Mouse (Mus musculus) embryo, embryonic 10 days (tissue): ENCODE results near the gene Eif2b1.
A peak's percentile ranks its signal among the peaks of the same experiment; 100 is the strongest.
"Not testable (repeated sequence)": the region's sequence is repeated elsewhere in the genome, so short reads cannot be mapped to it uniquely, and the experiment has no call there.

ENCODE experiments used
- DNase-seq: peaks from one replicate; pipeline ENCODE4 v3.0.0-alpha.2; 2015; ENCODE audit warnings: low spot score

Gene Eif2b1

DNA sequence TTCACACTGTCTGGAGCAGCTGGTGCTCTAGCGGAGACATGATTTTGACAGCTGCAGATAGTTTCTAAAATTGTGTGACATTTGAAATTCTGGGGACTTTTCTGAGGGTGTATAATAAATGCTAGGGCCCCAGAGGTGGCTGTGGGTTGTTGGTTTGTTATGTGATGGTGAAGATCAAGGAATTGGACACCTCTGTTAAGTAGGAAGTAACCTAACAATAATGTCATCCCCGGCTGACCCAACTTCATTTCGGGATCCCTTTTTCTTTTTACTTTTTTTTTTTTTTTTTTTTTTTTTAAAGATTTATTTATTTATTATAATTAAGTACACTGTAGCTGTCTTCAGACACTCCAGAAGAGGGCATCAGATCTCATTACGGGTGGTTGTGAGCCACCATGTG lies 28.2 kb downstream of the Eif2b1 start:
- not testable (repeated sequence) for DNase-seq

DNA sequence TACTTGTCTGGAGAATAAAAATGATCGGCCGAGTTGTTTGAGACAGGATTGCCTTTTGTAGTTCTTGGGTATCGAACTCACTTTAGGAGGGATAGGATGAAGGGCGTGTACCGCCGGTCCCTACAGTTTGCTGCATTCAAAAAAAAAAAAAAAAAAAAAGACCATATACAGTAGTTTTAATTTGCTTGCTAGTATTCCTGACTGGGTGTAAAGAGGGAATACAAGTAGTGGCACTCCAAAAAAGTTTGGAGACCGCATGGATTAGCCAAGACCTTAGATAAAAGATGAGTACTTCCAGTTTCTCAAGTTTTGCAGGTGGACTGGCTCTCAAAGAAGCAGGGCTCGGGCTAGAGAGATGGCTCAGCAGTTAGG lies 37.3 kb downstream of the Eif2b1 start:
- DNase-seq: no peak

DNA sequence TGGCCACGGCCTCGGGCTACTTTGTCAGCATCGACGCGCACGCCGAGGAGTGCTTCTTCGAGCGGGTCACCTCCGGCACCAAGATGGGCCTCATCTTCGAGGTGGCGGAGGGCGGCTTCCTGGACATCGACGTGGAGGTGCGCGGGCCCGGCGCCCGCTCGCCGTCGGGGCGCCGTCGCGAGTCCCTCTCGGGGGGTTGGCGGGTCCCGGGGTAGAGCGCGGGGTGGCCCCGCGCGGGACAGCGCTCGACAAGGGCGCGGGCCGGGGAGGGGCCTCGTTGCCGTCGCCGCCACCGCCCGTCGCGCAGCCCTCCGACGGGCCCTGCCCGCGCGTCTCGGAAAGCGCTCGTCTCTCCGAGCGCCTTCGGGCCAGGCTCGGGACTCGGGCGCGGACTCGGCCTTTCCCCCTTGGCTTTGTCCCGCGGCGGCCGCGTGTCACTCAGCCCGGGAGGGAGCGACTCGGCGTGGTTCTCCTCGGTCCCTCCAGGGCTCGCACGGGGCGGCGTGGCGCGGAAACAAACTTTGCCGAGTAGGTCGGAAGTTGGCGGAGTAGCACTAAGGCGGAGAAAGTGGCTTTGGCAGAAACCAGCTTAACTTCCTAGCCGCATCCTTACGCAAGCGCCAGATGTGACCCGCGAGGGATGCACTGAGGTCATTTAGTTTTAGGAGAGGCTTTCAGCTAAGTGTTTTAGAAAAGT lies 37.9 kb downstream of the Eif2b1 start:
- DNase-seq: peak; percentile 30

DNA sequence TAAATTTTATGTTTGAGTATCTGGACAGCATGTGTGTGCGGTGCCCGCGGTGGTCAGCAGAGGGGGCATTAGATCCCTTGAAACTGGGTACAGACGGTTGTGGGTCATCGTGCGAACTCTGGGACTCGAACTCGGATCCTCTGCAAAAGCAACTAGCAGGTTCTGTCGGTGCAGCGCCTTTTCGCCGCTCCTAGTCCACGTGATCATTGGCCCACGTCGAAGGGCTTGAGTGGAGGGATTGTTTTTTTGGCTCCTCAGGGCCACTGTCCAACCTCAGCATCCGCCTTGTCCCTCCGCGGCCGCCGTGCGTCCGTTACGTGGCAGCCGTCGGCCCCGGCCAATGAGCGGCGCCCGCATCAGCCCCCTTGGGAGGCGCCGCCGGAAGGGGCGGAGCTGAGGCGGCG lies 38.5 kb downstream of the Eif2b1 start, which contains the start of gene Tmed2:
TSS of gene Tmed2 (plus strand) at position 313 of the 404 bp plus-strand sequence.
- peak; percentile 98 for DNase-seq

DNA sequence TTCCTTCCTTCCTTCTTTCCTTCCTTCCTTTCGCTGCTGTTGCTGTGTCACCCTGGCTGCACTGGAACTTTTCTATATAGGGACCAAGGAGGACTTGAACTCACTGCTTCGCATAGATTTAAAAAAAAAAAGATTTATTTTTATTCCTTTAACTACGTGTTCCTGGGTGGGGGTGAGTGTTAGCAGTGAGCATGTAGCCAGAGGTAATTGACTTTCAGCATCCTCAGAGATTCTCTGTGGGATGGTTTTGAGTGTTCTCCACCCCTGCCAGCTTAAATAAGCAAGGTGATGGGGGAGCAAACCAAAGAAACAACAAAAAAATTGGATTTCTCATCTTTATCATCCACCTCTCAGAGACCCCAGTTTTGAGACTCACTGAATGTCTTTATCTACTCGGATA lies 39.0 kb downstream of the Eif2b1 start:
- no peak for DNase-seq

DNA sequence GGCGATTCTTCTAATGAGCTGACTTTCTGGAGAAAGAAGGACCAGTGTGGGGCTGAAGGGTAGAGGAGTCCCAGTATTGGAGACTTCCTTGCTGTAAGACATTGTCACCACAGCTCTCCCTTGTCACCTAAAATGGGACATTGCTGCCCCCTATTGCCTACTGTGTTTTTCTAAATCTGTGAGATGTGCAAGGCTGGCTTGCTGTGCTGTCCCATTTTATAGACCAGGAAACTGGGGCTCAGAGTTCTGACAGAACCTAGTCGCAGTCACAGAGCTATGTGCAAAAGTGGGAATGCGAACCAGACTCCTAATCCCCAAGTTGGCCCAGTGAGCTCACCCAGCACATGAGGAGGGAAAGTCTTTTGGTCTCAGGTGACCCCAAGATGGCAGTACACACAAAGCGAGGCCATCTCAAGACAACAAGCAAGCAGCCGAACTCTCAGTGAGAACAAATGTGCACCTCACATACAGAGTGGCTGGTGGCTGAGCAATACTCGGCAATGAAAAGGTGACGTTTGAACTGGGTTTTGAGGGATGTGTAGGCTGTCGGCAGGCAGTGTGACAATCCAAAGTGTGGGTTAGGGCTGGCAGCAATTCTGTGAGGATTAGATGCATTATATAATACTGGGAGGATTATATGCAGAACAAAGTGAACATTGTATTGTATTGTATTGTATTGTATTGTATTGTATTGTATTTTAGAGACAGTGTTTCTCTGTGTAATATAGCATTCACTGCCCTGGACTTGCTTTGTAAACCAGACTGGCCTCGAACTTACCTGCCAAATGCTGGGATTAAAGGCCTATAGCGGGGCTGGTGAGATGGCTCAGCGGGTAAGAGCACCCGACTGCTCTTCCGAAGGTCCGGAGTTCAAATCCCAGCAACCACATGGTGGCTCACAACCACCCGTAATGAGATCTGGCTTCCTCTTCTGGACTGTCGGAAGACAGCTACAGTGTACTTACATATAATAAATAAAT lies 39.8 kb downstream of the Eif2b1 start:
- peak; percentile 77 for DNase-seq

DNA sequence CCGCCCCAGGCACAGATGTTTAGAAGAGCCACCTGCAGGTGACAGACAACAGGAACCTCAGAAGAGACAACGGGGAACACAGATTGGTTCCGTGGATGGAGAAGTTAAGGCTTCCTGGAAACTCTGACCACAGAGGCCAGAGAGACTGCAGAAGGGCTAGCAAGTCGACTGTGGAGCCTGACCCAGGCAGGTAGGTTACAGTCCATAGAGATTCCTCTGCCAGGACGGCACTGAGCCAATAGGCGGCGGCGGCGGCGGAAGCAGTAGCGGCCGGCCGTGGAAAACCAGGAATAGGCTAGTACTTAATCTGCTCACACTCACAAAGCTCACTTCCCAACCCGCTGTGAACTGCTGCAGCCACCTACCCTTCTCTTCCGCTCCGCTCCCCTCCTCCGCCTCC lies 42.2 kb downstream of the Eif2b1 start:
- peak; percentile 60 for DNase-seq

DNA sequence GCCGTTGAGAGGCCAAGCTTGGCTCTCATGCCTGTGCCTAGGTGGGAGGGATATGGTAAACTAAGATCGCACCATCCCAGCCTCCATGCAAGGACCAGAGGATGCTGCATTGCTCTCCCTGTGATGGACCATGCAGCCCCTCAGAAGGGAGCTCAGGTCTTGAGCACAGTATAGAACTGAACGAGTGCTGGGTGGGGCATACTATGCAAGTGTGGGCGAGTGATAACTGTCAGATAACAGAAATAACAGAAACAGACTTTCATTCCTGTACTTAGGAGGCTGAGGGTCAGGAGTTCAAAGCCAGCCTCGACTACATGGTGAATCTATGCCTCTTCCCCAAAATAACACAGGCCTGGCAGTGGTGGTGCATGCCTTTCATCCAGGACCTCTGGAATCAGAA lies 43.9 kb downstream of the Eif2b1 start:
- DNase-seq: no peak

DNA sequence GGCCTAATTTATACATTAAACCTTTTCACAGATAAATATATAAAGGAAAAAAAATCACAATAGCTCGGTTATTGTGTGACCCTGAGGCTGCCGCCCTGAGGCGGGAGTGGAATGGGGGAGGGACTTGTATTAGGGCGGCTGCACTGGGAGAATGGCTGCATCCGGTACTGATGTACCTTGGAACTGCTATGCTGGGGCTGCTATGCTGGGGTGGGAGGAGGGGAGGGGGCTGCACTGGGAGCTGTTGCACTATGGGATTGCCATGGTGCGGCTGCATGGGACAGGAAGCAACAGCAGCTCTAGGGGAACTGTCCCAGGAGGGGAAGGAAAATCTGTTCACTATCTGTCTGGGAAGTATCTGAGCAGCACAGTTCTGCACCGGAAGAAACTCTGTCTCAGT lies 46.5 kb downstream of the Eif2b1 start:
- DNase-seq: peak; percentile 21

DNA sequence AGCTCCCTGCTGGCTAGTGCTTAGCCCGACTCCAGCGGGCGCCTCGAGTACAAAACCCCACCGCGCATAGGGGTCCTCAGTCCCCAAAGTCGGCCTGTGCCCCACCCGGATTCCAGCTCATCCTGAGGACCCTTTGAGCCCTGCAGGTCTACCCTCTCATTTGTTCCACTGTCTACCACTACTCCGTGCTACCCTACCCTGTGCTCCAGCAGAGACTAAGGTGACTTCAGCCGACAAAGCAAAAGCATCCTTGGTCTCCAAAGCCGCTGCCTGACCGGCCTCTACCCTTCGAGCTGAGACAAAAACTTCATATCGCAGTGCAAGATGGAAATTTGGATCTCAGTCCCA lies 47.4 kb downstream of the Eif2b1 start:
- no peak for DNase-seq

DNA sequence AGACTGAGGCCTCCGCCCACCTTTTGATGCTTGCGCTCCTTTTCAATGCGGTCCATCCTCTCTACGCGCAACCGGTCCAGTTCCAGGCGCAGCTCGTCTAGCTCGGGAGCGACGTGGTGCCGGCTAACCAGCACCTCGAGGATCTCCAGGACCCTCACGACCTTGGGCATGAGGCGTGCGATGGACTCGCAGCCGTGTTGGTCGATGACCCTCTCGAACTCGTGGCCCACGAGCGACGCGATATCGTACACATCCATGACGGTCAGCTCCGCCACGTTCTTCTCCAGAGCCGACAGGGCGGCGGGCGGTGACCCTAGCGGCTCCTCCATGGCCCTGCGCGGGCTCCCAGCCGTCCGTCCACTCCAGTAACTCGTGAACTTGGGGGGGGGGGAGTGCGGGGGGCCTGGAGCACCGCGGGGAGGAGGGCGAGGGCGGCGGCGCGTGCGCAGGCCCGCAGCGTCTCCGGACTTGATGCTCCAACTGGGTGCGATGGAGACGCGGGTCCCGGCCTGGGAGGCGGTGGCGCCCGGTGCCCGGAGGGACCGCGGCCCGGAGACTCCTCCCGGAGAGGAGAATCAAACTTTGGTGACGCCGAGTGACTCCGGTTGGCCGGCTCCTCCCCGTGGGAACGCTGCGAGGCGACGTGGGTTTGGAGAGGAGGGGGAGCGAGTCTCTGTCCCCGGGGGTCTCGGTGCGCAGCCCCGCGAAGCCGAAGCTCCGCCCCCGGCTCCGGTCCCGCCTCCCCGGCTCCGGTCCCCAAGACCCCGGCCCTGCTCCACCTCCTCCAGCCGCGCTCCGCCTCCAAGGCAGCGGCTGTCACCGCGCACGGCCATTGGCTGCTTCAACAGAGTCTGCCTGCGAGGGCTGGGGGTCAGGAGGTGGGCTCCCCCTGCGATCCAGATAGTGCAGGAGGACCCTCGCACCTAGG lies 48.0 kb downstream of the Eif2b1 start, which contains the start of gene Rilpl1:
TSS of gene Rilpl1 (minus strand) at position 737 of the 928 bp plus-strand sequence.
- DNase-seq: peak; percentile 95

DNA sequence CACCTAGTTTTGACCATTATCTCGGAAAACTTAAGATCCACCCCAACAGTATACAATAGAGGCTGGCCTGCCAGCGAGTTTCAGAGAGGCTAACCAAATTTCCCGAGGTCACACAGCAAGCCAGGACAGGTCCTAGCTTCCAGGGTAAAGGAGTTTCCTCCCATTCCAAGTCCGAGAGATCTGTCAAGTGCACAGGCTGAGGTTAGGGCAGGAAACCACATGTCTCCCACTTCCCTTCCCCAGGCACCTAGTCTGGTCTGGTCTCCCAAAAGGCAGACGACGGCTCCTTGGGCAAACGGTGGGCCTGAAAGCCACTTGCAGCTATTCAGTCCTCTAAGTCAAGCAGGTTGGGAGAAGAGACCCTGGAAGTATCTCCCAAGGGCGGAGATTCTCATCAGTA lies 49.2 kb downstream of the Eif2b1 start:
- DNase-seq: no peak

DNA sequence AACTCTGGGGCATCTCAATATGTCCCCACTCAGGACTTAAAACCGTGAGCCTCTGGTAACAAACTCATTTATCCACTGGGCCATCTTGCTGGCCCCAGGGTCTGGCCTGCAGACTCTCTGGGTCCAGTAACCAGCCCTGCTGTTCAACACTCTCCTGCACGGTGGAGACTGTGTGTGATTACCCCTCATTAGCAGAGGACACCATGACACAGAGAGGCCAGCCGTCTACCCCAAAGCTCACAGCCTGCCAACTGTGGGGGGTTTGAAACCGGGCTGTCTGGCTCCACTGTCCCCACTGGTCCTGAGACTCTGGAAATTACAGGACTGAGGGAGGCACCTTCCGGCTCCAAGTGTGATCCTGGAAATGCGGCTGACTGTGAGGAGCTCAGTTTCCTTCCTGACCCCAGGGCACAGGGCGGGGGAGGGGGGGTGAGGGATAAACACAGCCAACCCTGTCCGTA lies 49.7 kb downstream of the Eif2b1 start:
- no peak for DNase-seq

DNA sequence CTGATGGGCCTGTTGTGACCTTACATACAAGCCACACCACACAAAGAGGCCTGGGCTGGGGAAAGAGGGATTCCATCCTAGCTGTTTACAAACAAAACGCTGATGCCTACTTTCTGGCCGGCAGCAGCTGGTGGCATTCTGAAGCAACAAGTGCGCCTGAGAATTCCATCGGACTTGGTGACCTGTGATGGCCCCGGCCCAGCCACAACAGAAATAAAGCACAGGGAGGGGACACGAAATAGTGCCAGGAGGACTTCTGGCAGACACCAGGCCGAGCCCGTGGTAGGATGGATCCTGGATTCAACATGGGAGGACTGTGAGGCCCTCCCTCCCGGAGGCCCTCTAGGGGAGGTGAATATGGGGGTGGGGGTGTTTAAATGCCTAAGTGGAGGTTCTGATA lies 50.1 kb downstream of the Eif2b1 start:
- peak; percentile 25 for DNase-seq

DNA sequence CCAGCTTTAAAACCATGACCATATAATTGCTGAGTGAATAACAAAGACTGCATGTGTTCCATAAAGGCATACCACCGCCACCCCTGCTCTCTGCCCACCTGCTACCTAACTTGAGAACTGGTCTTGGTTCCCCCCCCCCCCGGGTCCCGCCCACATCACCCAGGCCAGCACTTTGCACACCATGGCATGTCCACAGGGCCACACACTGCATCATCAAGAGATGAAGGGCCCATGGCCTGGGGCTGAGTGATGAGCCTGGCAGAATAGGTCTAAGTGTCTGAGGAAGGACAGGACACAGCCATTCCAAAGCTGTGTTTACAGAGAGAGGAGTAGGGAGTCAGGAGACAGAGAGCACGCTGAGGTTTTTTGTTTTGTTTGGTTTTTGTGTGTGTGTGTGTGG lies 50.6 kb downstream of the Eif2b1 start:
- DNase-seq: no peak

DNA sequence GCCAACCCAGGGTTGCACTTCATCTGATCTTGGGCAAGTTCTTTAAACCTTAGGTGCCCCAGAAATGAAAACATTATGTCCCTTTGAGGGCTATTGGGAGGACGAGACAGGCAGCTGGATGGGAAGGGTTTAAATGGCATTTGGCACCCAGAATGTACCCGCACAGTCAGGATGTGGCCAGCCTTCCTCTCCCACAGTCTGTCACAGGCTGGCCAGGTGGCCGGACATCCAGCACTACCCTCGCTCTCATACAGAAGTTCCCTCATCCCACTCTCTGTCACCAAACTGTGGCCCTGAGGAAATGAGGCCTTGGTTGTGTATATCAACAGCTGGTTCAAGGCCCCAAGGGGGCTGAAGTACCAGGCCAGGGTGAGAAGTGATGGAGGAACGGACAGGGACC lies 54.0 kb downstream of the Eif2b1 start:
- no peak for DNase-seq

DNA sequence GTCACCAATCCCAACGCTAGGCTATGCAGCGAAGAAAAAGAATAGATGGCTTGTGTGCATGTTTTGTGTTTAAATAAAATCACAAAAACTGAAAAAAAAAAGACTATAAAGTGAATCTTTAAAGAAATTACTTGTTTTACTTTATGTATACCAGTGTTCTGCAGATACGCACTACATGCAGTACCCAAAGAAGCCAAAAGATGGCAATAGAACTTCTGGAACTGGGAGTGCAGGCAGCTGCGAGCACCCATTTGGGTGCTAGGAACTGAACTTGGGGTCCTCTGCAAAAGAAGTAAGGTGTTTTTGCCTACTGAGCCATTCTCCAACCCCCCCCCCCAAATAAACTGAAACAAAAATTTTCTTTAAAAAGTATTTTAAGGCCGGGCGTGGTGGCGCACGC lies 55.9 kb downstream of the Eif2b1 start:
- no peak for DNase-seq

DNA sequence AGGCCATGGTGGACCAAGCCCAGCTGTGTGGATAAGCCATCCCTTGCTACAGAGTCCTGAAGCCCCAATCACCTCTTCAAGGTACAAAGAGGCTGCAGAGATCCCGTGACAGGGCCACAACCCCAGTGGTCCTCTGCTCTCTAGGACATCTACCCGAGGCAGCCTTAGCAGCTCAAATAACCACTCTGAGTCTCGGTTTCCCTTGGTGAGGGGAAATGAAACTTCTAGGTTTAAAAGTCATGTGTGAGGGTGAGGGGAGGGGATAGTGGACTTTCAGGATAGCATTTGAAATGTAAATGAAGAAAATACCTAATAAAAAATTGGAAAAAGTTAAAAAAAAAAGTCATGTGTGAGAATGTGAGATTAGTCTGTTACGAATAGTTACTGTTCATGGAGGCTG lies 57.3 kb downstream of the Eif2b1 start:
- no peak for DNase-seq
